Mouse (Mus musculus) liver, adult (tissue): ENCODE data around the gene Immp1l.

Experiments
- GATA4 ChIP-seq: IDR thresholded peaks from 2 replicates; pipeline ENCODE4 v1.6.1; 2014; ENCODE audit warnings: mild to moderate bottlenecking, low read length; ENCODE audit not compliant: insufficient replicate concordance

Gene Immp1l

DNA sequence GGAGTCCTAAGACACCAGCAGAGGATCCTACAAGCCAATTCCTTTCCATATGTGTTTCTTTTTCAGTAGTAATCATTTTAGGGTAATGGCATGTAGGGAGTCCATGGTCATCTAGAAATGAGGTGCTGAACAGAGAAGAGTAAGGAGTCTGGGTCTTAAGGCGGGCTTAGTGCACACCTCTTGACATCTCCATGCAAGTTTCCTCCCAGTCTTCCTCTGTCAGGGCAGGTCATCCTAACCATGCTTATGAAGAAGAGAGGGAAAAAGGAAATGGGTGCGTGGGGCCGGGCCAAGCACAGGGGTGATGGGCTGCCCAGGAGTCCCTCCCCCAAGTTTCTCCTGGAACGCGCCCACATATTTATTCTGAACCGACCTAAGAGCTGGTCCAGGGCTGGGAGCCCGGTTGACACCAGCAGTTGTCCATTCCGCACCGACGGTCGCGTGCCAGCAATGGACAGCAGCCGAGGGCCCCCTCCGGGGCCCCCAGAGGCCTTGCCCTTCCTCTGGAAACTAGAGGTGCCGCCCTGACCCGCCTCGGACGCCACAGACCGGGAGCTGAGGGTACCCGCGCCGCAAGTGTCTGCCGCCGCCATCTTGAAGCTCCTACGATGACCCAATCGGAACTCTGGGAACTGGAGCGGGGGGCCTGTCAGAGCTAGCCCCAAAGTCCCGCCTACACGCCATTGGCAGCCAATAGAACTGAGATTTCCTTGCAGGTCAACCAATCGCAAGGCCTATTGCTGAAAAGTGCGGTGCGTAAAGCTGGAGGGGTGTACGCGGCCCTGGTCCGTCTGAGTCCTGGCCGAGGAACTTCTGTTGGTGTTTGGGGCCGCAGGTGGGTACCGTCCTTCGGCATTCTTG, at the start of gene Immp1l, which contains the start of gene Elp4:
Gene Immp1l, plus strand, starts transcription at position 743 of the 861 bp plus-strand sequence.
Gene Elp4, minus strand, starts transcription at position 669 of the 861 bp plus-strand sequence.
- TF ChIP-seq GATA4 = no peak

DNA sequence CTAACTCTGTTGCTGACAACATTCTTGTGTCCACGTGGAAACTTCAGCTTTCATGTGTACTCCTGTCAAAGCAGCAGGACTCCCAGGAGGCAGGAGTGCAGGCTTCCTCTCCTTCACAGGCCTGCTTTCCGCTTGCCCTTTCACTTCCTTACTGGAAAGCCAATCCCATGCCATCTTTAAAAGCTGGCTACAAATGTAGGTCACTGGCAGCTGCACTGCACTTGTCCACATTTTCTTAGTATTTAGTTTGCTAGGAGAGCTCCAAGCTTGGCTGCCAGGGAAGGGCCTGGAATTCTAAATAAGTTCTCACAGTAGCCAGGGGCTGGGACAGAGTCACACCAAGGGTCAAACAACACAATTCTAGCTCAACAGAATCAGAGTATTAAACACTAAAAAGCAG, 49.7 kb upstream of the Immp1l start:
- no peak for TF ChIP-seq GATA4

- no peak for TF ChIP-seq GATA4
Observed at GRCm38 (mm10) chr2:105873403-105873802, 31.0 kb upstream of the Immp1l start.

GRCm38 (mm10) chr2:105890816-105891215, 13.6 kb upstream of the Immp1l start:
- no peak for TF ChIP-seq GATA4

- no peak for TF ChIP-seq GATA4
Observed at GRCm38 (mm10) chr2:105904757-105905146, 314 bp downstream of the Immp1l start.

DNA sequence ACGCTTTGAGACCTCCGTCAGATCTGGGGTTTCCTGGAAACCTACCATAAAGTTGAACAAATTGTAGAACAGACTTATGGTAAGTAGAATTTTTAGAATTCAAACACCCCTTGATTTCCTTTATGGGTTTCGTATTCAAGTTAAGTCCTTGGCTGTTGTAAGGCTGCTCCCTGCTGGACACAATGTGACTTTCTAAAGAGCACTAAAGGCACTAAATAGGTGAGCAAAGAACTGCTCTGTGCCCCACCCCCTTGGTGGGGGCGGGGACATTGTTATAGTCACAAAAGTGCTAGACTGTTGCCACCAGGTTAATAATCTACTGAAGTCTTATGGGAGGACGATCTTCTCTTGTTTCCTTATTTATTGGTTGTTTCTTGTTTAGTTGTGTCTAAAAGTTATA, 3.9 kb downstream of the Immp1l start:
- TF ChIP-seq GATA4 = no peak

DNA sequence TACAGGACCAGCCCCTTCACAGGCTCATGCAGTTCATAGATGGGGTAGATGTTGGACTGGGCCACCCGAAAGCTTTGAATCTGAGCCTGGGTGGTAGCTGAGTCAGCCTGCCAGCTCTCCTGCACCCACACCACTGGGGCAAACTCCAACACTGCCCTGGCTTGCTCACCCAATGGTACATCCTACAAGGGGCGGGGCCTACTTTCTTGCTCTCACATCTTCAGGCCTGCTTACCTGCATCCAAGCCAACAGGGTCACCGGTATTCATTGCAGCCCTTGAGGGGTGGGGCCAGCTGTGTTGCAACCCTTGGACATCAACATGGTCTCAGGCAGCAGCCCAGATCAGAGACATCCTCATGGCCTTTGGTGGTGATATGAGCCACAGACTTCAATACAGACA, 6.2 kb downstream of the Immp1l start:
- TF ChIP-seq GATA4 = no peak

DNA sequence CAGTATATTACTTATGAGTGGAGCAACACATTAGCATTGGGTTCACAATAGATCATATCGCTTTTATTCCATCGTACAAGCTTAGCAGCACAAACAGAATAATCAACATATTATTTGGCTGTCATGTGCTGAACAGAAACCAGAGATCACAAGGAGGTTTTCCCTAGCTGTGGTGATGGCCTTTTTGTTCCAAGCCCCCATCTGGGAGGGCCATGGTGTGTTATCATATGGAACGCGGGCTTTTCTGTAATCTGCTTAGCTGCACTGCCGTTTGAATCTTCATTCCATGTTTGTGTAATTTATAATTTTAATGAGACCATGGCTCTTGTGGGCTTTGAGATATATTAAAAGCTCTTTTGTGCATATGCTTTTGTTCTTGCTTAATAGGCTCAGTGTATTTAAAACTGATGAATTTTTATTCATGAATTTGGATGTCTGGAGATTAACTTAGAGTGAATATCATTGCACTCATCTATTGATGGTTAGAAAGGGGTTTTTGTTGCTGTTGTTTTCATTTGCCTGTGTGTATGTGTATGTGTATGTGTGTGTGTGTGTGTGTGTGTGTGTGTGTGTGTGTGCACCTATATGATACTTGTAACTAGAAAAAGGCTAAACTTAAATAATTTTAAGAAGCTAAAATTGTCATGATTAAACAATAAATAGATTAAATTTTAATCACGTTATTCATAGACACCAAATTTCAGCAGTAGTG, 9.4 kb downstream of the Immp1l start:
- no peak for TF ChIP-seq GATA4

DNA sequence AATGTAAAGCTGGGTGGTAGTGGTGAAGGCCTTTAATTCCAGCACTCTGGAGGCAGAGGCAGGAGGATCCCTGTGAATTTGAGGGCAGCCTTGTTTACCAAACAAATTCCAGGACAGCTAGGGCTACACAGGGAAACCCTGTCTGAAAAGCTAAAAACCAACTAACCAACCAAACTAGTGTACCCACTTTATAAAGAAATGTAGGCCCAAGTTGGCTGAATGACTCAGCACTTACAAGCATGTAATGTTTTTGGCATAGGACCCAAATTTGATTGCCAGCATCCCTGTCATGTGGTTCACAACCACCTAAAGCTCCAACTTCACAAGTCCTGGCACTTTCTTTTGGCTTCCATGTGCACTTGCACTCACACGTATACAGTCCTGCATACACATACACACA, 12.2 kb downstream of the Immp1l start:
- TF ChIP-seq GATA4 = no peak

- TF ChIP-seq GATA4 = no peak
Observed at GRCm38 (mm10) chr2:105917623-105918346, 13.3 kb downstream of the Immp1l start.

- no peak for TF ChIP-seq GATA4
Observed at GRCm38 (mm10) chr2:105950131-105950530, 45.7 kb downstream of the Immp1l start.

DNA sequence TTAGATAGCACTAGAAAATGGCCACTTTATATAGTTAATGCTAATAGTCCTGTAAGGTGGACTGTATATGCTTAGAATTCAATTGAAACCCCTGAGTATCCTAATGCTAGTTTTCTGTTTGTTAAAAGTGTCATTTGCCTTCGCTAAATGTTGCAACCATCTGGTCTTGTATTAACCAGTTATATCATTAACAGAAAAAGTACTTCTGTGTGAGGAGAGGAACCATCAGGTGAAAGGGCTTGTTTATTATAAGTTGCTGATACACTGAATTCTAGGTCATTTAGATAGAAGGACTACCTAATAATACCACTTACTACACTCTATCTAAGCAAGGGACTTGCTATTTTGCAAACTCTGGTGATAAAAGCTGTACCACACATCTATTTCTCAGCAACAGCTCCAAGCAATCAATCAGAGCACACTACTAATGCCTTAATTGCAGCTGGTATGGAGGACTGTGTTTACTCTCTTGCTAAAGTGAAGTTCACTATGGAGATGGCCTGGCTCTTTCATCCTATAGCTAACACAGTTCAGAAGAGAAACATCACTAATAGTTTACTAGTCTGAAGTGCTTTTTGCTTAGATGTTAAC, 47.0 kb downstream of the Immp1l start:
- no peak for TF ChIP-seq GATA4

DNA sequence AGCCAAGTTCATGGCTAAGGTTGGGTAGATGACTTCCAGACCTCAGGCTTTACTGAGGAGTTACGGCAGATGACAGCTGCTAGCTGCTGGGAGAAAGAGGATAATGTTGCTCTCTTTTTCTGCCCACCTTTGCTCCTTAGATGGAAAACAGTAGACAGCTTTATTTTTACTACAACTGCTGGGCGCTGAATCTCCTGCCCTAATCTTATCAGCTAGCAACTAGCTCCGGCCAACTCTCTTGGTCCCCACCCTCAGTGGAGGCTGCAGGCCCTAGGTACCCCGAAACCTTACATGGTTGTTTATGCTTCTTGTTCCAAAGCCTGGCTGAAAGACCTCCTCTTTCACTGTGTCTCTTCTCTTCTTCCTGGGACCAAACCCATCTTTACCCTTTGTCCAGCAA, 49.4 kb downstream of the Immp1l start:
- TF ChIP-seq GATA4 = no peak

DNA sequence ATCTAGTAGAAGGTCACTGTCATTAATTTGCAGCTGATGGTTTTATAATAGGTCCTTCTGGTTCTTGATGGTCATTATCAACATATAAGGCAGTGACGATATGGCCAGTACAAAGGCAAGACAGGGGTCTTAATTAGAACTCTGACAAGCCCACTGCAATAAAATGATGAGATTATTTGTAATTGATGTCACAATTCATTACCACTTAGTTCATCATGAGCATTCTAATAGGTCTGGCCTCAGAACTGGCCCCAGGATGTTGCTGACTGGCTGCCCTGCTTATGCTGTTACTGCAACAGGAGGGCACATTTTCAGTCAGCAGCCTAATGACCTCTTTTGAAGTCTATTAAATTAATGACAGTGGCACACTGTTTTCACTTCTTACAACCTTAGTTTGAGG, 59.0 kb downstream of the Immp1l start:
- TF ChIP-seq GATA4 = no peak

DNA sequence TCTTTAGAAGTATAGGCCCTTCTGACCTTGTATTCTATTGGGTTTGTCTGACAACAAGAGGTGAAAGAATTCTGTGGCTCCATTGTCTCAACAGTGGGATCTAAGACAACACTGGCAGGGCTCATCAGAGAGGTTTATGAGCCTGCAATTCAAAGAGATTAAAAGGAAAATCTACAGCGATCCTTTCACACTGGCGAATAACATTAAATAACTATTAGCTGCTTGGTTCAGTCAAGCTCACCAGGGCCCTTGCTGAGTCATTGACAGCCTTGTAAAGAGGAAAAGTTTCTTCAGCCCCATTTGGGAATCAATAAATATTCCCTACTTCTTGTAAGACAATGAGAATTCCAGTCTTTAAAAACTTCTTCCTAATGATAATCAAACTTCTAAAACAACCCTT, 69.5 kb downstream of the Immp1l start:
- TF ChIP-seq GATA4 = no peak
